Mouse (Mus musculus) skeletal muscle tissue, postnatal 0 days (tissue): Measurements from ENCODE around the gene Dtnbp1. TPM values are rescaled to one million over a fixed set of nuclear protein-coding genes. Genes with fewer than 3 reads are reported as not detected.

Experiments
- polyA plus RNA-seq: library from polyadenylated mRNA; unstranded; fragments of >200 nt; fragmentation: Nextera tagmentation; extraction: Ambion mirVana; gene quantifications from 2 replicates; pipeline ENCODE4 v1.2.1, GENCODE M21; 2015

Dtnbp1 gene
- polyA plus RNA-seq: 35.5 and 51.3 TPM in 2 replicates

GRCm38 (mm10) chr13:45001911-45002615 is at the start of gene Dtnbp1:
Dtnbp1 (minus strand) TSS chr13:45002147.

Other genes with a start within 250 kb of the Dtnbp1 start
- gene Gm9817, start 76.5 kb upstream of the Dtnbp1 start, polyA plus RNA-seq: not detected in 2 replicates